Mouse (Mus musculus): Measurements from ENCODE around the gene Gm17783. TPM values are rescaled to one million over a fixed set of nuclear protein-coding genes. Genes with fewer than 3 reads are reported as not detected.
"Not testable (repeated sequence)": the region's sequence is repeated elsewhere in the genome, so short reads cannot be mapped to it uniquely, and the experiment has no call there.

Gene Gm17783
- not detected in 2 replicates for polyA plus RNA-seq (2016; fragmentation: Nextera tagmentation; extraction: Ambion mirVana)

DNA sequence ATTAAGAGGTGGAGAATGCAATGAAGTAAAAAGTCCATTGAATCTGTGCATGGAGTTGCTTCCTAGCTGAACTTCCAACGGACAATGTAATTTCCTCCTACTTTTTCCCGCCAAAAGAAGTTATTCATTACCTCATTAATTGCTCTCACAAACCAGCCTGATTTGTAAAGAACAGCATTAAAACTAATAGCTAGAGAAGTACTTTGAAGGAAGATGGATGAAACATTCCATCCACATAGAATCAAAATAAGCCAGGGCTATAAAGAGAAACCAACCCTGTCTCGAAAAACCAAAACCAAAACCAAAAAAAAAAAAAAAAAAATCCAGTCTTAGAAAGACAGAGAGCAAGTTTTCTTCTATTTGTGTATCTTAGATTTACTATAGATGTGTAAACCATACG is at the start of gene Gm17783:
TSS of gene Gm17783 (minus strand) at position 101 of the 400 bp plus-strand sequence.
- Histone ChIP-seq H3K27me3 (ENCODE audit: low read depth, poor library complexity, severe bottlenecking) (no peaks in the 10 kb centered on the region), H3K36me3 (no peaks in the 10 kb centered on the region), H3K4me3 (no peak within 1 kb of the TSS), H3K4me1 (no peaks in the 10 kb centered on the region), H3K27ac (replicated peaks) (no peak within 1 kb of the TSS), H3K9me3 (replicated peaks) (no peaks in the 10 kb centered on the region)
- WGBS = 86% methylated on average over 4 of the region's 4 CpGs
- DNase-seq (ENCODE audit: low spot score) = no peak

DNA sequence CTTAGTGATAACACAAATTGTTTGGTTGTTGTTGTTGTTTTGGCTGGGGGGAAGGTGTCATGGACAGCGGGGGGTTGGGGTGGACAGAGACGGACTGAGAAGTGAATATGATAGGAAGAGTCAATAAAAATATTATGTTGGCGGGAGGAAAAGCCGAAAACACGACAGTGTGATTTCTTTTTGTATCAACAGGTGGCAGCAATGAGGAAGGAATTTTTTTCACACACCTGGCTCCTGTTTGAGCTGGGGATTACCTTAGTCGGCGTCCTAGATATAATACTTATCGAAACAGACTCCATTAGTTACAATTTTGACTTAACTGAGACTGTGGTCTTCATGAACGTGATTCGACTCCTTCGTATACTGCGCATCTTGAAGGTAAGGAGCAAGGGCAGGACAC is 48.0 kb upstream of the Gm17783 start:
- Histone ChIP-seq H3K27ac (replicated peaks) (no peak overlapping the region), H3K27me3 (ENCODE audit: low read depth, poor library complexity, severe bottlenecking) (no peaks in the 10 kb centered on the region), H3K4me3 (no peak overlapping the region), H3K9me3 (replicated peaks) (no peaks in the 10 kb centered on the region), H3K36me3 (no peaks in the 10 kb centered on the region), H3K4me1 (no peaks in the 10 kb centered on the region)
- no peak for DNase-seq (ENCODE audit: low spot score)
- WGBS = 65% methylated on average over 12 of the region's 12 CpGs

DNA sequence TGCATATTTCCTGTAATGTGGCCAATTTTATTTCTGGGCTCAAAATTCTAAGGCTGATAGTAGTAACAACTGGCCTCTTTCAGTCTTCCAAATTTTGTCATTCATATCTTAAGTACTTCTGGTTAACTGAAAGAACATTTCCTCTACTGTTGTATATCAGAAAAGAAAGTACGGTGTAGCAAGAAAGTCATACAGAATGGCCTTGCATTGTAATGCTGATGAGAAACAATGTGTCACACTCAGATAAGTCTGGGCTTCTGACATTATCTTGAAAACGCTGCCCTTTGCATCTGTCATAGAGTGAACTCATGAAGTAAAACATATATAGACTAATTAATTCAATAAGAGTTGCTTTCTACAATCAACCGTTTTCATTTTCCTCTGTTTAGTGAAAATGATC is 40.5 kb upstream of the Gm17783 start:
- DNase-seq (ENCODE audit: low spot score) = no peak
- 93% methylated on average over 3 of the region's 3 CpGs for WGBS
- Histone ChIP-seq H3K4me3 (no peak overlapping the region), H3K4me1 (no peaks in the 10 kb centered on the region), H3K9me3 (replicated peaks) (no peaks in the 10 kb centered on the region), H3K27ac (replicated peaks) (no peak overlapping the region), H3K36me3 (no peaks in the 10 kb centered on the region), H3K27me3 (ENCODE audit: low read depth, poor library complexity, severe bottlenecking) (no peaks in the 10 kb centered on the region)

- H3K4me3 ChIP-seq = no peak overlapping the region
- 68% methylated on average over 3 of the region's 3 CpGs for WGBS
- no peaks in the 10 kb centered on the region for H3K9me3 ChIP-seq (replicated peaks)
- H3K36me3 ChIP-seq = no peaks in the 10 kb centered on the region
- H3K27ac ChIP-seq (replicated peaks) = no peak overlapping the region
- no peaks in the 10 kb centered on the region for H3K27me3 ChIP-seq (ENCODE audit: low read depth, poor library complexity, severe bottlenecking)
- no peak for DNase-seq (ENCODE audit: low spot score)
- H3K4me1 ChIP-seq = no peaks in the 10 kb centered on the region
Observed at GRCm38 (mm10) chr16:45561747-45562146, 29.9 kb upstream of the Gm17783 start.

- H3K27ac ChIP-seq (replicated peaks) = no peak overlapping the region
- no peaks in the 10 kb centered on the region for H3K9me3 ChIP-seq (replicated peaks)
- H3K27me3 ChIP-seq (ENCODE audit: low read depth, poor library complexity, severe bottlenecking) = no peaks in the 10 kb centered on the region
- whole genome bisulfite sequencing = 88% methylated on average over 2 of the region's 2 CpGs
- no peaks in the 10 kb centered on the region for H3K36me3 ChIP-seq
- DNase-seq (ENCODE audit: low spot score) = no peak
- no peaks in the 10 kb centered on the region for H3K4me1 ChIP-seq
- H3K4me3 ChIP-seq = no peak overlapping the region
Observed at GRCm38 (mm10) chr16:45551579-45551978, 19.7 kb upstream of the Gm17783 start.

DNA sequence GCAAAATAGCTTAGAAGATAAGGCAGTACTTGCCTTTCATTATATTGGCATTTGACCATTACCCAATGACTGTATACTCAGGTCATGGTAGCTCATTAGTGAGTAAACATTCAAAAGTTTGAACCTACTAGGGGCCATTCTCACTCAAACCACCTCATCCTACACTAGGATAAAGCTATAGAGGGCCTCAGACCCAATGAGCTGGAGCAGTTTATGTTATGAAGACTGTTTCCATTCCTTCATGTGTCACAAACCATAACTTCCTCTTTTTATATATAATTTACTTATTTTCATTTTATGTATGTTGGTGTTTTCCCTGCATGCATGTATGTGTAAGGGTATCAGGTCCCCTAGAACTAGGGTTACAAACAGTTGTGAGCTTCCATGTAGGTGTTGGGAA is 16.1 kb upstream of the Gm17783 start:
- Histone ChIP-seq H3K4me3 (no peak overlapping the region), H3K4me1 (no peaks in the 10 kb centered on the region), H3K9me3 (replicated peaks) (no peaks in the 10 kb centered on the region), H3K27ac (replicated peaks) (no peak overlapping the region), H3K27me3 (ENCODE audit: low read depth, poor library complexity, severe bottlenecking) (no peaks in the 10 kb centered on the region), H3K36me3 (no peaks in the 10 kb centered on the region)
- DNase-seq (ENCODE audit: low spot score) = no peak

GRCm38 (mm10) chr16:45544341-45544740 is 12.5 kb upstream of the Gm17783 start:
- no peaks in the 10 kb centered on the region for H3K4me1 ChIP-seq
- H3K27me3 ChIP-seq (ENCODE audit: low read depth, poor library complexity, severe bottlenecking) = no peaks in the 10 kb centered on the region
- WGBS = 84% methylated on average over 3 of the region's 3 CpGs
- no peaks in the 10 kb centered on the region for H3K9me3 ChIP-seq (replicated peaks)
- no peak for DNase-seq (ENCODE audit: low spot score)
- no peak overlapping the region for H3K27ac ChIP-seq (replicated peaks)
- H3K4me3 ChIP-seq = no peak overlapping the region
- no peaks in the 10 kb centered on the region for H3K36me3 ChIP-seq

GRCm38 (mm10) chr16:45542108-45542507 is 10.3 kb upstream of the Gm17783 start:
- no peaks in the 10 kb centered on the region for H3K4me1 ChIP-seq
- H3K9me3 ChIP-seq (replicated peaks) = no peaks in the 10 kb centered on the region
- no peak overlapping the region for H3K27ac ChIP-seq (replicated peaks)
- no peaks in the 10 kb centered on the region for H3K27me3 ChIP-seq (ENCODE audit: low read depth, poor library complexity, severe bottlenecking)
- no peaks in the 10 kb centered on the region for H3K36me3 ChIP-seq
- H3K4me3 ChIP-seq = no peak overlapping the region
- no peak for DNase-seq (ENCODE audit: low spot score)

DNA sequence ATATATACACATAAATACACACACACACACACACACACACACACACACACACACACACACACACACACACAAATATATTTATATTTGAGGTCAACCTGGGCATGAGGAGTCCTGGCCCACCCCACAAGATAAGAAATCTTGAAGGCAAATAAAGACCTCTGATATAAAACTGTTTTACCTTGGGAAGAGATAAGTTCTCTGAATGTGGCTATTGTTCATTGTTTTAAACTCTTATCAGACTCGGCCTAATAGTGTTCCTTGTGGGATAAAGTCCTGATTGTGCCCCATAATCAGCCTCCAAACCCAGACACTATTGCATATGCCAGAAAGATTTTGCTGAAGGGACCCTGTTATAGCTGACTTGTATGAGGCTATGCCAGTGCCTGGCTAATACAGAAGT is 6.5 kb upstream of the Gm17783 start:
- WGBS = 66% methylated on average over 1 of the region's 1 CpGs
- DNase-seq (ENCODE audit: low spot score); H3K27me3 ChIP-seq (ENCODE audit: low read depth, poor library complexity, severe bottlenecking); H3K27ac ChIP-seq (replicated peaks); H3K4me3 ChIP-seq; H3K4me1 ChIP-seq; H3K9me3 ChIP-seq (replicated peaks); H3K36me3 ChIP-seq: not testable (repeated sequence)

DNA sequence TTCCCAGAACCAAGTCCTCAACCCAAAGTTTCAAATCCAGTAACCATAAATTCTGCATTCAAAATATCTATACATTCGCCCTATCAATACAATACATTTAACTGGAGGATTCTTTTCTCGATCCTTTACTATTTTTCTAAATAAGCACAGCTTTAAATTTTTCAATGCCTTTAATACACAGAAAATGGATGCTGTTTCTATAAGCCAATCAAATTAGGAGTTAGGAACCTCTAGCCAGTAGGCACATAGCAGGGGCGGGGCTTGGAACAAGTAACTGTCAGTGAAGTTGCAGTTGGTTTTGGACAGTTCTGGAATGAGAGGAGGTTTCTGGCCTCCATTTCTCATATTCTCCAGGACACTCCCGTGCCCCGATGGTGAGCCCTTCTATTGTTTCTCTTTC is 3.2 kb upstream of the Gm17783 start, which contains the start of gene Slc9c1:
TSS of gene Slc9c1 (plus strand) at position 301 of the 400 bp plus-strand sequence.
- WGBS = 92% methylated on average over 5 of the region's 5 CpGs
- Histone ChIP-seq H3K9me3 (replicated peaks) (no peaks in the 10 kb centered on the region), H3K27me3 (ENCODE audit: low read depth, poor library complexity, severe bottlenecking) (no peaks in the 10 kb centered on the region), H3K27ac (replicated peaks) (no peak within 1 kb of the TSS), H3K36me3 (no peaks in the 10 kb centered on the region), H3K4me3 (no peak within 1 kb of the TSS), H3K4me1 (no peaks in the 10 kb centered on the region)
- DNase-seq (ENCODE audit: low spot score) = no peak

- Histone ChIP-seq H3K27me3 (ENCODE audit: low read depth, poor library complexity, severe bottlenecking) (no peaks in the 10 kb centered on the region), H3K9me3 (replicated peaks) (no peaks in the 10 kb centered on the region), H3K36me3 (no peaks in the 10 kb centered on the region), H3K4me3 (no peak overlapping the region), H3K27ac (replicated peaks) (no peak overlapping the region), H3K4me1 (no peaks in the 10 kb centered on the region)
- no peak for DNase-seq (ENCODE audit: low spot score)
- 88% methylated on average over 5 of the region's 5 CpGs for WGBS
Observed at GRCm38 (mm10) chr16:45525551-45525950, 6.3 kb downstream of the Gm17783 start.

DNA sequence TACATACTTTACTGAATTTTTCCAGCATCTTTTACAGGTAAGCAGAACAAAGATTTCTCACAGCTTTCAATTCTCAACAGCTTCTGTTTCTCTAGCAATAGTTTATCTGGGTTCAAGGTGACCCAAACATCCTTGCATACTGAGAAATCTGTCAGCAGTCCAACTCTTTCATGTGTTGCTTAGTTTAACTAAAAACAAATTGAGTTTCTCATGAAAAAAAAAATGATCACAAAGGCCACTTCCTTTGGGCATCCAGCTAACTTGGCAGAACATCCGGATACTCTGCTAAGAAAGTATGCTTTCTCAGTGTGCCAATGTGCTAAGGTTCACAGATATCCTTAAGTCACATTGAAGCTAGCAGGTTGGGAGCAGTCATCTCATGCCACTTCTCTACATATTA is 36.5 kb downstream of the Gm17783 start:
- no peak for DNase-seq (ENCODE audit: low spot score)
- Histone ChIP-seq H3K9me3 (replicated peaks) (no peaks in the 10 kb centered on the region), H3K36me3 (no peaks in the 10 kb centered on the region), H3K4me3 (no peak overlapping the region), H3K4me1 (no peaks in the 10 kb centered on the region), H3K27me3 (ENCODE audit: low read depth, poor library complexity, severe bottlenecking) (no peaks in the 10 kb centered on the region), H3K27ac (replicated peaks) (no peak overlapping the region)
- WGBS = 74% methylated on average over 1 of the region's 1 CpGs

- no peaks in the 10 kb centered on the region for H3K9me3 ChIP-seq (replicated peaks)
- no peak within 1 kb of the TSS for H3K4me3 ChIP-seq
- H3K27ac ChIP-seq (replicated peaks) = no peak within 1 kb of the TSS
- WGBS = 80% methylated on average over 5 of the region's 5 CpGs
- no peaks in the 10 kb centered on the region for H3K36me3 ChIP-seq
- no peak for DNase-seq (ENCODE audit: low spot score)
- H3K27me3 ChIP-seq (ENCODE audit: low read depth, poor library complexity, severe bottlenecking) = no peaks in the 10 kb centered on the region
- H3K4me1 ChIP-seq = no peaks in the 10 kb centered on the region
Observed at GRCm38 (mm10) chr16:45492927-45493326, 38.9 kb downstream of the Gm17783 start, which contains the start of gene Gm609. Gene Gm609, minus strand, starts transcription at chr16:45492969.

DNA sequence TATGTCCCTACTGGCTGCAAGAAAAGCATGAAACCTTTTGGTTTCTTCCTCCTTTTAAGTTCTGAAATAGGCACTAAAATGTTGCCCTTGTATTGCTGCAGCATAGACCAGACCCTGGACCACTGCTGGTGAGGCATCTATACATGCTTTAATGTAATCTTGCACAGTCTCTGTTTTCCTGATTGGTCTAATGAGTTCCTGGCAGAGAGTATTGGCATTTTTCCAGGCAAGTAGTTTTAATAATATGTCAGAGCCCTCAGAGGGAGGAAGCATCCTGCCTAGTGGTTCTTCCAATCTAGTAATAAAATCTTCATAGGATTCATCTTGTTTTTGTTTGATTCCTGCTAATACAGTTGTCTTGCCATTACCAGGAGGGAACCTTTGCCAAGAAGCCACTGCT is 54.9 kb downstream of the Gm17783 start:
- no peaks in the 10 kb centered on the region for H3K4me1 ChIP-seq
- H3K27ac ChIP-seq (replicated peaks) = no peak overlapping the region
- H3K36me3 ChIP-seq = no peaks in the 10 kb centered on the region
- no peaks in the 10 kb centered on the region for H3K27me3 ChIP-seq (ENCODE audit: low read depth, poor library complexity, severe bottlenecking)
- DNase-seq (ENCODE audit: low spot score) = no peak
- H3K9me3 ChIP-seq (replicated peaks) = no peaks in the 10 kb centered on the region
- no peak overlapping the region for H3K4me3 ChIP-seq

Measured in midbrain, embryonic 10.5 days (tissue).